Mouse (Mus musculus) heart, adult 2 months (tissue): Measurements from ENCODE around the gene Atp6v1g2. TPM values are rescaled to one million over a fixed set of nuclear protein-coding genes. Genes with fewer than 3 reads are reported as not detected.

ENCODE experiments used
- DNase-seq, 2 experiments: peaks; one replicate each; pipeline ENCODE4 v3.0.0; 2021
- H3K27ac ChIP-seq: fragments of 200-600 bp; 2 replicates; pipeline ENCODE4 v1.8.1; 2022
- H3K27me3 ChIP-seq: fragments of 200-500 bp; 2 replicates; pipeline ENCODE4 v1.6.1; 2012; ENCODE audit warnings: mild to moderate bottlenecking, low read length, inconsistent platforms, mixed read lengths; ENCODE audit not compliant: control insufficient read depth, insufficient read depth
- H3K36me3 ChIP-seq: fragments of 200-500 bp; 2 replicates; pipeline ENCODE4 v1.6.1; 2012; ENCODE audit warnings: low read length, inconsistent platforms; ENCODE audit not compliant: control insufficient read depth, insufficient read depth
- H3K4me1 ChIP-seq: fragments of 200-500 bp; 2 replicates; pipeline ENCODE4 v1.6.1; 2011; ENCODE audit warnings: low read length; ENCODE audit not compliant: control insufficient read depth, insufficient read depth
- H3K4me3 ChIP-seq: fragments of 200-600 bp; 2 replicates; pipeline ENCODE4 v1.8.1; 2022
- H3K79me2 ChIP-seq: fragments of 200-500 bp; replicated peaks from 2 replicates; pipeline ENCODE4 v1.6.1; 2012; ENCODE audit warnings: mild to moderate bottlenecking, inconsistent platforms, low read length, moderate library complexity, mixed read lengths; ENCODE audit not compliant: control insufficient read depth, insufficient read depth
- H3K9ac ChIP-seq: fragments of 200-500 bp; 2 replicates; pipeline ENCODE4 v1.6.1; 2012; ENCODE audit warnings: low read depth, mild to moderate bottlenecking, control low read depth, inconsistent platforms, low read length, mixed read lengths
- CTCF ChIP-seq: fragments of 200-600 bp; IDR thresholded peaks from 2 replicates; pipeline ENCODE4 v1.8.1; 2022; ENCODE audit warnings: antibody characterized with exemption, mild to moderate bottlenecking, moderate library complexity
- EP300 ChIP-seq: fragments of 200-500 bp; IDR thresholded peaks from 2 replicates; pipeline ENCODE4 v1.6.1; 2011; ENCODE audit warnings: low read depth, low read length, control low read depth; ENCODE audit not compliant: insufficient read depth
- POLR2A ChIP-seq: fragments of 200-500 bp; IDR thresholded peaks from 2 replicates; pipeline ENCODE4 v1.6.1; 2011; ENCODE audit warnings: mild to moderate bottlenecking, low read depth, low read length, control low read depth; ENCODE audit not compliant: insufficient read depth
- WGBS: fragments of 180-500 bp; shearing (Covaris S2); methylation state at CpG from one replicate; pipeline ENCODE4 v1.1.7; 2018; 5-methylcytosine and 5-hydroxymethylcytosine counted together
- intact Hi-C: fragments of 180-260 bp; cut with DNase I; formaldehyde crosslinking; loops from one replicate; pipeline ENCODE4 v1.15.1; 2025
- microRNA-seq, 2 experiments: library from miRNA; unstranded; fragments of <30 nt; microRNA quantifications; one replicate each; pipeline ENCODE4 v1.2.0; 2021
- polyA plus RNA-seq: library from polyadenylated mRNA; depleted of rRNA; stranded (reverse); fragments of >200 nt; gene quantifications from 2 replicates; pipeline ENCODE4 v1.2.3, GENCODE M21; 2012; rRNA removed
- total RNA-seq, 2 experiments: library from RNA; stranded (reverse); gene quantifications; 2 replicates each; pipeline ENCODE4 v1.2.3; 2021

Gene Atp6v1g2
- total and polyA plus RNA-seq, 3 experiments = 3.0 to 6.4 (median 3.2) TPM

- TF ChIP-seq CTCF (peak; percentile 98; the same call in 1 of the 2 replicates), POLR2A (no peak), EP300 (peak; percentile 81; the same call in 1 of the 2 replicates)
- Histone ChIP-seq H3K27ac (no peak overlapping the region), H3K4me1 (peaks cover 2% of the 10 kb centered on the region; the same call in 1 of the 2 replicates), H3K36me3 (no peaks in the 10 kb centered on the region), H3K9ac (no peak overlapping the region), H3K4me3 (no peak overlapping the region), H3K27me3 (peaks cover 4% of the 10 kb centered on the region; the same call in 1 of the 2 replicates), H3K79me2 (no peaks in the 10 kb centered on the region)
- peak; percentile 86 to 94 for DNase-seq
- 2% methylated on average over 11 of the region's 11 CpGs for WGBS
- intact Hi-C loops = loop anchor here (1.0 kb wide), 1 partner anchor 16 kb away; no protein-coding TSS in a partner anchor
Measured at GRCm38 (mm10) chr17:35274770-35275169, 41.3 kb downstream of the Atp6v1g2 start.

GRCm38 (mm10) chr17:35276304-35276864, 42.9 kb downstream of the Atp6v1g2 start:
- H3K27ac ChIP-seq = no peak overlapping the region
- peaks cover 2% of the 10 kb centered on the region; the same call in 1 of the 2 replicates for H3K4me1 ChIP-seq
- no peak for DNase-seq
- H3K79me2 ChIP-seq = no peaks in the 10 kb centered on the region
- H3K9ac ChIP-seq = no peak overlapping the region
- H3K4me3 ChIP-seq = no peak overlapping the region
- 17% methylated on average over 13 of the region's 13 CpGs for WGBS
- H3K27me3 ChIP-seq = peaks cover 4% of the 10 kb centered on the region; the same call in 1 of the 2 replicates
- H3K36me3 ChIP-seq = no peaks in the 10 kb centered on the region
- intact Hi-C loops = no loop called here
- TF ChIP-seq EP300 = no peak
- TF ChIP-seq CTCF = no peak
- no peak for TF ChIP-seq POLR2A

- Histone ChIP-seq H3K4me1 (peaks cover 2% of the 10 kb centered on the region; the same call in 1 of the 2 replicates), H3K79me2 (no peaks in the 10 kb centered on the region), H3K27ac (no peak overlapping the region), H3K9ac (no peak overlapping the region), H3K4me3 (no peak overlapping the region), H3K36me3 (no peaks in the 10 kb centered on the region), H3K27me3 (peaks cover 4% of the 10 kb centered on the region; the same call in 1 of the 2 replicates)
- DNase-seq = no peak
- 79% methylated on average over 8 of the region's 8 CpGs for WGBS
- intact Hi-C loops = no loop called here
- TF ChIP-seq EP300 (no peak), POLR2A (no peak), CTCF (no peak)
Measured at GRCm38 (mm10) chr17:35278049-35278448, 44.6 kb downstream of the Atp6v1g2 start.

GRCm38 (mm10) chr17:35278957-35279688, 45.7 kb downstream of the Atp6v1g2 start:
- Histone ChIP-seq H3K4me1 (peaks cover 2% of the 10 kb centered on the region; the same call in 1 of the 2 replicates), H3K27ac (no peak overlapping the region), H3K79me2 (no peaks in the 10 kb centered on the region), H3K4me3 (no peak overlapping the region), H3K36me3 (no peaks in the 10 kb centered on the region), H3K9ac (no peak overlapping the region), H3K27me3 (peaks cover 4% of the 10 kb centered on the region; the same call in 1 of the 2 replicates)
- 79% methylated on average over 13 of the region's 13 CpGs for WGBS
- intact Hi-C loops = no loop called here
- TF ChIP-seq CTCF (0 out of 2 replicates have a peak, but pooled peaks have one; percentile 9), EP300 (no peak)
- DNase-seq = no peak

GRCm38 (mm10) chr17:35280276-35280675, 46.8 kb downstream of the Atp6v1g2 start:
- Histone ChIP-seq H3K9ac (no peak overlapping the region), H3K79me2 (no peaks in the 10 kb centered on the region), H3K4me3 (no peak overlapping the region), H3K4me1 (no peaks in the 10 kb centered on the region), H3K27ac (no peak overlapping the region), H3K27me3 (peaks cover 4% of the 10 kb centered on the region; the same call in 1 of the 2 replicates), H3K36me3 (no peaks in the 10 kb centered on the region)
- TF ChIP-seq POLR2A (no peak), EP300 (no peak), CTCF (no peak)
- WGBS = 80% methylated on average over 3 of the region's 3 CpGs
- intact Hi-C loops = no loop called here
- no peak for DNase-seq

GRCm38 (mm10) chr17:35285431-35285830, 52.0 kb downstream of the Atp6v1g2 start:
- H3K4me1 ChIP-seq = no peaks in the 10 kb centered on the region
- no peak overlapping the region for H3K4me3 ChIP-seq
- H3K27ac ChIP-seq = no peak overlapping the region
- TF ChIP-seq CTCF (no peak), EP300 (no peak), POLR2A (no peak)
- intact Hi-C loops = no loop called here
- no peaks in the 10 kb centered on the region for H3K36me3 ChIP-seq
- H3K9ac ChIP-seq = no peak overlapping the region
- H3K79me2 ChIP-seq = no peaks in the 10 kb centered on the region
- H3K27me3 ChIP-seq = no peaks in the 10 kb centered on the region
- no peak for DNase-seq

Small RNA genes lying within 50 kb of the gene (microRNA-seq; reads per million reads assigned to microRNA genes)
- gene Mir6973a (0 reads per million in 2 experiments), gene Mir6974 (0.39 to 0.56 reads per million in 2 experiments), gene Mir6975 (0 to 2.3 reads per million in 2 experiments), gene Mir8094 (0 reads per million in 2 experiments)

Other genes with a start within 250 kb of the Atp6v1g2 start
Only the 30 nearest of the 35 such genes appear.
- gene Msh5, start 186.9 kb upstream of the Atp6v1g2 start, total RNA-seq = under 1 TPM; 0.23 to 0.29 TPM
- gene Msh5, start 186.9 kb upstream of the Atp6v1g2 start, polyA plus RNA-seq = 1.00 and 1.2 TPM in 2 replicates
- 10 to 100 TPM; 32.5 to 33.1 TPM for gene Clic1, start 183.7 kb upstream of the Atp6v1g2 start, total RNA-seq
- 44.4 and 51.6 TPM in 2 replicates for gene Clic1, start 183.7 kb upstream of the Atp6v1g2 start, polyA plus RNA-seq
- gene Ddah2, start 174.6 kb upstream of the Atp6v1g2 start, total RNA-seq = 10 to 100 TPM; 20.0 to 20.5 TPM
- gene Ddah2, start 174.6 kb upstream of the Atp6v1g2 start, polyA plus RNA-seq = 31.4 and 40.8 TPM in 2 replicates
- gene Ly6g6c, start 168.3 kb upstream of the Atp6v1g2 start, total RNA-seq = under 1 TPM; 0.34 to 0.55 TPM
- 0.23 and 0.64 TPM in 2 replicates for gene Ly6g6c, start 168.3 kb upstream of the Atp6v1g2 start, polyA plus RNA-seq
- 1 to 10 TPM in 1 of 2 experiments, under 1 TPM in 1; 0.31 to 2.4 TPM for gene Mpig6b, start 167.5 kb upstream of the Atp6v1g2 start, total RNA-seq
- 0.32 and 1.4 TPM in 2 replicates for gene Mpig6b, start 167.5 kb upstream of the Atp6v1g2 start, polyA plus RNA-seq
- not detected for gene Ly6g6e, start 156.8 kb upstream of the Atp6v1g2 start, total RNA-seq
- gene Ly6g6e, start 156.8 kb upstream of the Atp6v1g2 start, polyA plus RNA-seq = 0.41 TPM in 1 of 2 replicates, not detected in the other
- gene Ly6g6d, start 155.6 kb upstream of the Atp6v1g2 start, total RNA-seq = under 1 TPM in 1 of 2 experiments, not detected in 1; 0.61 TPM
- 1.3 and 1.6 TPM in 2 replicates for gene Ly6g6d, start 155.6 kb upstream of the Atp6v1g2 start, polyA plus RNA-seq
- gene Ly6g6f, start 148.1 kb upstream of the Atp6v1g2 start, total RNA-seq = not detected
- 0.27 TPM in 1 of 2 replicates, not detected in the other for gene Ly6g6f, start 148.1 kb upstream of the Atp6v1g2 start, polyA plus RNA-seq
- gene Abhd16a, start 144.4 kb upstream of the Atp6v1g2 start, total RNA-seq = 10 to 100 TPM; 53.2 to 62.5 TPM
- gene Abhd16a, start 144.4 kb upstream of the Atp6v1g2 start, polyA plus RNA-seq = 95.7 and 98.2 TPM in 2 replicates
- not detected for gene Ly6g5c, start 125.4 kb upstream of the Atp6v1g2 start, total RNA-seq
- gene Ly6g5c, start 125.4 kb upstream of the Atp6v1g2 start, polyA plus RNA-seq = not detected in 2 replicates
- under 1 TPM in 1 of 2 experiments, not detected in 1; 0.36 TPM for gene Ly6g5b, start 118.2 kb upstream of the Atp6v1g2 start, total RNA-seq
- 0.23 and 0.35 TPM in 2 replicates for gene Ly6g5b, start 118.2 kb upstream of the Atp6v1g2 start, polyA plus RNA-seq
- gene Gpank1, start 112.2 kb upstream of the Atp6v1g2 start, total RNA-seq = 1 to 10 TPM; 6.8 to 8.5 TPM
- gene Gpank1, start 112.2 kb upstream of the Atp6v1g2 start, polyA plus RNA-seq = 9.5 TPM in 2 replicates
- 100 to 1,000 TPM; 149 to 170 TPM for gene Csnk2b, start 111.6 kb upstream of the Atp6v1g2 start, total RNA-seq
- gene Csnk2b, start 111.6 kb upstream of the Atp6v1g2 start, polyA plus RNA-seq = 297 and 301 TPM in 2 replicates
- gene D17H6S53E, start 107.3 kb upstream of the Atp6v1g2 start, total RNA-seq = 10 to 100 TPM; 30.2 to 31.3 TPM
- gene D17H6S53E, start 107.3 kb upstream of the Atp6v1g2 start, polyA plus RNA-seq = 7.7 and 11.8 TPM in 2 replicates
- gene Apom, start 101.6 kb upstream of the Atp6v1g2 start, total RNA-seq = not detected
- not detected in 2 replicates for gene Apom, start 101.6 kb upstream of the Atp6v1g2 start, polyA plus RNA-seq
- gene Bag6, start 98.5 kb upstream of the Atp6v1g2 start, total RNA-seq = 100 to 1,000 TPM; 216 to 252 TPM
- 140 and 150 TPM in 2 replicates for gene Bag6, start 98.5 kb upstream of the Atp6v1g2 start, polyA plus RNA-seq
- gene Prrc2a, start 68.8 kb upstream of the Atp6v1g2 start, total RNA-seq = 100 to 1,000 TPM; 132 to 139 TPM
- gene Prrc2a, start 68.8 kb upstream of the Atp6v1g2 start, polyA plus RNA-seq = 183 and 197 TPM in 2 replicates
- gene Aif1, start 57.6 kb upstream of the Atp6v1g2 start, total RNA-seq = 1 to 10 TPM; 2.9 to 3.9 TPM
- gene Aif1, start 57.6 kb upstream of the Atp6v1g2 start, polyA plus RNA-seq = 1.5 and 2.0 TPM in 2 replicates
- gene Lst1, start 45.2 kb upstream of the Atp6v1g2 start, total RNA-seq = 1 to 10 TPM; 4.1 to 4.5 TPM
- gene Lst1, start 45.2 kb upstream of the Atp6v1g2 start, polyA plus RNA-seq = 7.2 and 11.3 TPM in 2 replicates
- gene Ltb, start 39.2 kb upstream of the Atp6v1g2 start, total RNA-seq = 1 to 10 TPM; 1.3 TPM
- gene Ltb, start 39.2 kb upstream of the Atp6v1g2 start, polyA plus RNA-seq = 2.0 and 5.2 TPM in 2 replicates
- gene Tnf, start 31.7 kb upstream of the Atp6v1g2 start, total RNA-seq = under 1 TPM in 1 of 2 experiments, not detected in 1; 0.34 TPM
- gene Tnf, start 31.7 kb upstream of the Atp6v1g2 start, polyA plus RNA-seq = 0.38 and 0.80 TPM in 2 replicates
- gene Lta, start 28.3 kb upstream of the Atp6v1g2 start, total RNA-seq = under 1 TPM in 1 of 2 experiments, not detected in 1; 0.23 TPM
- 0.12 TPM in 1 of 2 replicates, not detected in the other for gene Lta, start 28.3 kb upstream of the Atp6v1g2 start, polyA plus RNA-seq
- gene Gm16181, start 12.8 kb upstream of the Atp6v1g2 start, total RNA-seq = not detected
- 2.1 and 3.2 TPM in 2 replicates for gene Gm16181, start 12.8 kb upstream of the Atp6v1g2 start, polyA plus RNA-seq
- 1 to 10 TPM; 6.5 to 8.2 TPM for gene Nfkbil1, start 2.1 kb downstream of the Atp6v1g2 start, total RNA-seq
- gene Nfkbil1, start 2.1 kb downstream of the Atp6v1g2 start, polyA plus RNA-seq = 3.9 and 5.0 TPM in 2 replicates
- 10 to 100 TPM; 82.3 to 83.4 TPM for gene Ddx39b, start 8.1 kb downstream of the Atp6v1g2 start, total RNA-seq
- 148 and 178 TPM in 2 replicates for gene Ddx39b, start 8.1 kb downstream of the Atp6v1g2 start, polyA plus RNA-seq
- 100 to 1,000 TPM; 105 to 131 TPM for gene H2-D1, start 29.1 kb downstream of the Atp6v1g2 start, total RNA-seq
- 222 and 286 TPM in 2 replicates for gene H2-D1, start 29.1 kb downstream of the Atp6v1g2 start, polyA plus RNA-seq
- gene H2-Q1, start 86.7 kb downstream of the Atp6v1g2 start, total RNA-seq = 1 to 10 TPM; 1.5 TPM
- gene H2-Q1, start 86.7 kb downstream of the Atp6v1g2 start, polyA plus RNA-seq = not detected in 2 replicates
- gene H2-Q2, start 108.6 kb downstream of the Atp6v1g2 start, total RNA-seq = 1 to 10 TPM; 1.1 TPM
- gene H2-Q2, start 108.6 kb downstream of the Atp6v1g2 start, polyA plus RNA-seq = 0.12 and 0.31 TPM in 2 replicates
- 10 to 100 TPM; 12.2 to 18.8 TPM for gene H2-Q4, start 146.0 kb downstream of the Atp6v1g2 start, total RNA-seq
- gene H2-Q4, start 146.0 kb downstream of the Atp6v1g2 start, polyA plus RNA-seq = 35.0 and 48.6 TPM in 2 replicates
- gene H2-Q6, start 191.2 kb downstream of the Atp6v1g2 start, total RNA-seq = 1 to 10 TPM; 1.2 to 3.7 TPM
- 21.4 and 40.3 TPM in 2 replicates for gene H2-Q6, start 191.2 kb downstream of the Atp6v1g2 start, polyA plus RNA-seq